Mouse (Mus musculus) G1E (cell line): ENCODE results near the gene Gm11549. TPM values are rescaled to one million over a fixed set of nuclear protein-coding genes. Genes with fewer than 3 reads are reported as not detected.
A peak's percentile ranks its signal among the peaks of the same experiment; 100 is the strongest.

Experiments
- ATAC-seq: 2 replicates; pipeline ENCODE4 v1.8.0; 2016; ENCODE audit warnings: mild to moderate bottlenecking; ENCODE audit not compliant: insufficient number of reproducible peaks, poor library complexity, low FRiP score, severe bottlenecking; ENCODE audit errors: extremely low read depth
- DNase-seq: peaks from one replicate; pipeline ENCODE4 v3.0.0; 2012; ENCODE audit warnings: low spot score
- H3K27me3 ChIP-seq: 2 replicates; pipeline ENCODE4 v1.6.1; 2012; ENCODE audit warnings: mild to moderate bottlenecking, low read length, inconsistent platforms; ENCODE audit not compliant: insufficient read depth
- H3K36me3 ChIP-seq: replicated peaks from 2 replicates; pipeline ENCODE3; 2012; ENCODE audit warnings: mild to moderate bottlenecking, inconsistent platforms
- H3K4me1 ChIP-seq: 2 replicates; pipeline ENCODE4 v1.6.1; 2012; ENCODE audit warnings: low read depth, low read length, inconsistent platforms, mixed read lengths; ENCODE audit not compliant: insufficient read depth
- H3K4me3 ChIP-seq: 2 replicates; pipeline ENCODE4 v1.5.1; 2012; ENCODE audit warnings: low read depth, mild to moderate bottlenecking, inconsistent platforms, low read length, moderate library complexity, mixed read lengths
- H3K9me3 ChIP-seq: replicated peaks from 2 replicates; pipeline ENCODE4 v1.6.1; 2012; ENCODE audit warnings: inconsistent platforms
- CTCF ChIP-seq: IDR thresholded peaks from 2 replicates; pipeline ENCODE4 v1.5.1; 2012; ENCODE audit warnings: low read depth, low read length, inconsistent platforms, mixed read lengths
- GATA1 ChIP-seq: IDR thresholded peaks from 2 replicates; pipeline ENCODE4 v1.6.1; 2012; ENCODE audit warnings: borderline replicate concordance, low read length, inconsistent platforms, mixed read lengths
- GATA2 ChIP-seq: IDR thresholded peaks from 2 replicates; pipeline ENCODE4 v1.6.1; 2012; ENCODE audit warnings: low read depth, low read length, inconsistent platforms, borderline replicate concordance
- POLR2AphosphoS5 ChIP-seq: IDR thresholded peaks from 2 replicates; pipeline ENCODE4 v1.6.1; 2012; ENCODE audit warnings: low read depth, low read length, inconsistent platforms; ENCODE audit not compliant: insufficient replicate concordance
- TAL1 ChIP-seq: conservative IDR thresholded peaks from 2 replicates; pipeline ENCODE4 v1.6.1; 2012; ENCODE audit warnings: low read depth, low read length, inconsistent platforms, mixed read lengths
- polyA plus RNA-seq: library from polyadenylated mRNA; stranded (reverse); fragments of >175 nt; gene quantifications from 2 replicates; pipeline ENCODE4 v1.2.3, GENCODE M21; 2012
- total RNA-seq, 2 experiments: library from RNA; stranded (forward) in 1 of 2; stranded (reverse) in 1 of 2; fragments of 200-1000 nt in 1 of 2; fragments of >200 nt in 1 of 2; fragmentation: Nextera tagmentation in 1 of 2; gene quantifications; 2 replicates each; pipeline ENCODE4 v1.2.3; 2014 to 2017

The Gm11549 gene
- total and polyA plus RNA-seq, 3 experiments: 0.05 TPM; not detected in 2

DNA sequence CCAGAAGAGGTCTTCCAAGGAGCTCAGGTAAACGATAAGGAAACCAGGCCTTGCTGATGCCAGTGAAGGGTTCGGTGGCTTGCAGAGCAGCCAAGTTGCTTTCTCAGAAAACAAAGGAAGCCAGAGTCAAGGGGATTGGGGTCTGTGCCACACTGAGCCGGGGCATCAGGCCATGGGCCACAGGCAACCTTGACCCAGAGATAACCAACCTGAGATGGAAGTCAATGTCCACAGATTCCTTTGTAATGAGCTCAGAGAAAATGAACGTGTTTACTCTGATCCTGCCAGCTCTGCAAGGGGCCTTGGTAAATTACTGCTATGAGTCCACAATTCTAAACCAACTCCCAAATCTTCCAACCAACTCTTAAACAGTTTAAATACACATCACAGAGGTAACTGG, 49.8 kb downstream of the Gm11549 start:
- no peaks in the 10 kb centered on the region for H3K27me3 ChIP-seq
- no peak overlapping the region for H3K4me3 ChIP-seq
- peaks cover 22% of the 10 kb centered on the region for H3K36me3 ChIP-seq
- ATAC-seq: no peak
- peaks cover 74% of the 10 kb centered on the region for H3K4me1 ChIP-seq
- no peaks in the 10 kb centered on the region for H3K9me3 ChIP-seq
- DNase-seq: no peak
- TF ChIP-seq TAL1: no peak
- no peak for TF ChIP-seq GATA1
- TF ChIP-seq CTCF: no peak

- Histone ChIP-seq H3K9me3 (no peaks in the 10 kb centered on the region), H3K36me3 (peaks cover 34% of the 10 kb centered on the region), H3K4me1 (peaks cover 77% of the 10 kb centered on the region), H3K4me3 (no peak overlapping the region), H3K27me3 (no peaks in the 10 kb centered on the region)
- ATAC-seq (no peak), DNase-seq (no peak)
- TF ChIP-seq POLR2AphosphoS5: no peak
- TF ChIP-seq TAL1: no peak
- no peak for TF ChIP-seq CTCF
- no peak for TF ChIP-seq GATA1
- no peak for TF ChIP-seq GATA2
Measured at GRCm38 (mm10) chr3:36468871-36469270, 52.7 kb downstream of the Gm11549 start.

DNA sequence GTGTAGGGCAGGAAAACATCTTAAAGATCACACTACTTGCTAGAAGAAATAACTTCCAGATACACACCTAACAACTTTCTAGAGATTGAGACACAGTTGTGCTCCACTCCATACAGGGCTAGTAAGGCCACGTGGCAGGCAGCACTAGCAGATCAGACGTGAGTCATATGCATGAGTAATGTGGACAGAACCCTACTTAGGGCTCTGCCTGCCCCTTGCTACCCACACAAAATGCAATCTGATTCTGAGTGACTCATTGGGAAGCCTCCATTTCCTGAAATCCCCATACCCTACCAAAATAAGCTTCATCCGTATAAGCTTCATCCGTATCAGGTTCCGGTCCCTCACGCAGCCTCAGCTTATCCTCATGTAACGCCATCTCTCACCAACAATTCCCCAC, 54.0 kb downstream of the Gm11549 start:
- TF ChIP-seq GATA2 (no peak), TAL1 (no peak), GATA1 (no peak), POLR2AphosphoS5 (no peak), CTCF (no peak)
- Histone ChIP-seq H3K9me3 (no peaks in the 10 kb centered on the region), H3K4me1 (peaks cover 70% of the 10 kb centered on the region), H3K27me3 (no peaks in the 10 kb centered on the region), H3K36me3 (peaks cover 41% of the 10 kb centered on the region), H3K4me3 (no peak overlapping the region)
- DNase-seq: no peak
- peak; percentile 37; the same call in 1 of the 2 replicates for ATAC-seq

GRCm38 (mm10) chr3:36465538-36465937, 56.1 kb downstream of the Gm11549 start:
- Histone ChIP-seq H3K27me3 (no peaks in the 10 kb centered on the region), H3K4me1 (peaks cover 67% of the 10 kb centered on the region), H3K9me3 (no peaks in the 10 kb centered on the region), H3K36me3 (peaks cover 43% of the 10 kb centered on the region), H3K4me3 (peak overlapping the region; percentile 62; the same call in 1 of the 2 replicates)
- no peak for TF ChIP-seq GATA1
- no peak for TF ChIP-seq CTCF
- no peak for TF ChIP-seq TAL1
- TF ChIP-seq POLR2AphosphoS5: no peak
- TF ChIP-seq GATA2: no peak
- peak; percentile 54 for DNase-seq
- ATAC-seq: peak; percentile 83

Other genes starting within 250 kb of the Gm11549 start
- gene Anxa5, start 45.9 kb downstream of the Gm11549 start, total RNA-seq (2014; fragmentation: Nextera tagmentation): 165 and 180 TPM in 2 replicates
- 175 TPM in 2 replicates for gene Anxa5, start 45.9 kb downstream of the Gm11549 start, total RNA-seq (2017)
- 81.0 and 94.3 TPM in 2 replicates for gene Anxa5, start 45.9 kb downstream of the Gm11549 start, polyA plus RNA-seq
- gene 1810062G17Rik, start 45.9 kb downstream of the Gm11549 start, total RNA-seq (2014; fragmentation: Nextera tagmentation): not detected in 2 replicates
- gene 1810062G17Rik, start 45.9 kb downstream of the Gm11549 start, total RNA-seq (2017): 0.44 TPM in 1 of 2 replicates, not detected in the other
- not detected in 2 replicates for gene 1810062G17Rik, start 45.9 kb downstream of the Gm11549 start, polyA plus RNA-seq
- 40.9 and 44.6 TPM in 2 replicates for gene Exosc9, start 30.8 kb upstream of the Gm11549 start, total RNA-seq (2014; fragmentation: Nextera tagmentation)
- 74.3 and 96.7 TPM in 2 replicates for gene Exosc9, start 30.8 kb upstream of the Gm11549 start, total RNA-seq (2017)
- 2.2 and 3.7 TPM in 2 replicates for gene Exosc9, start 30.8 kb upstream of the Gm11549 start, polyA plus RNA-seq
- 410 and 504 TPM in 2 replicates for gene Ccna2, start 50.3 kb upstream of the Gm11549 start, total RNA-seq (2014; fragmentation: Nextera tagmentation)
- gene Ccna2, start 50.3 kb upstream of the Gm11549 start, total RNA-seq (2017): 238 and 290 TPM in 2 replicates
- 189 and 242 TPM in 2 replicates for gene Ccna2, start 50.3 kb upstream of the Gm11549 start, polyA plus RNA-seq
- gene Bbs7, start 91.7 kb upstream of the Gm11549 start, total RNA-seq (2014; fragmentation: Nextera tagmentation): 16.5 TPM in 2 replicates
- gene Bbs7, start 91.7 kb upstream of the Gm11549 start, total RNA-seq (2017): 10.5 and 12.2 TPM in 2 replicates
- gene Bbs7, start 91.7 kb upstream of the Gm11549 start, polyA plus RNA-seq: 1.7 and 2.0 TPM in 2 replicates
- gene Trpc3, start 168.4 kb upstream of the Gm11549 start, total RNA-seq (2014; fragmentation: Nextera tagmentation): not detected in 2 replicates
- 0.06 and 0.11 TPM in 2 replicates for gene Trpc3, start 168.4 kb upstream of the Gm11549 start, total RNA-seq (2017)
- not detected in 2 replicates for gene Trpc3, start 168.4 kb upstream of the Gm11549 start, polyA plus RNA-seq